Mouse (Mus musculus): ENCODE data around the gene 5730507C01Rik. TPM values are rescaled to one million over a fixed set of nuclear protein-coding genes. Genes with fewer than 3 reads are reported as not detected.

Gene 5730507C01Rik
- 0.34 and 1.1 TPM in 2 replicates for polyA plus RNA-seq (2012; rRNA removed)

GRCm38 (mm10) chr12:18514171-18514570, at the start of gene 5730507C01Rik:
Gene 5730507C01Rik (plus strand): TSS chr12:18514510.

Data from central nervous system, embryonic 11.5 days (tissue).